Mouse (Mus musculus) macrophage (primary cell): Measurements from ENCODE around the gene Foxn4. TPM values are rescaled to one million over a fixed set of nuclear protein-coding genes. Genes with fewer than 3 reads are reported as not detected.

Experiments used
- H3K27ac ChIP-seq: fragments of 350-480 bp; formaldehyde crosslinking; 2 replicates; pipeline ENCODE4 v1.9.0; 2021
- H3K36me3 ChIP-seq: fragments of 350-480 bp; formaldehyde crosslinking; 2 replicates; pipeline ENCODE4 v1.9.0; 2021; ENCODE audit errors: inconsistent target
- H3K4me3 ChIP-seq: fragments of 350-480 bp; formaldehyde crosslinking; 2 replicates; pipeline ENCODE4 v1.9.0; 2021; ENCODE audit errors: inconsistent target
- H3K79me2 ChIP-seq: fragments of 350-480 bp; formaldehyde crosslinking; 2 replicates; pipeline ENCODE4 v1.9.0; 2021; ENCODE audit errors: inconsistent target
- WGBS: methylation state at CpG from one replicate; pipeline ENCODE4 v1.1.7; 2026; ENCODE audit warnings: inconsistent platforms; ENCODE audit not compliant: missing documents; 5-methylcytosine and 5-hydroxymethylcytosine counted together
- polyA plus RNA-seq: library from polyadenylated mRNA; stranded (reverse); fragments of 250-400 nt; gene quantifications from 3 replicates; pipeline ENCODE4 v1.2.4, GENCODE M21; 2018; ENCODE audit warnings: inconsistent platforms
- total RNA-seq, 78 experiments: library from RNA; depleted of rRNA; stranded (reverse); fragments of 250-400 nt; gene quantifications; 1 replicate in 9 of 78; 2 replicates in 24 of 78; 3 replicates in 43 of 78; 4 replicates in 2 of 78; pipeline ENCODE4 v1.2.4; 2018; ENCODE audit warnings: inconsistent platforms in 56 of 78

Gene Foxn4
- total RNA-seq (2018; cell fraction: chromatin; rRNA removed): not detected
- not detected for total RNA-seq (2018; cell fraction: cytosol; rRNA removed)
- total RNA-seq (2018; cell fraction: nucleus; rRNA removed): not detected
- not detected in 3 replicates for polyA plus RNA-seq

- no peak within 1 kb of the TSS for H3K4me3 ChIP-seq
- H3K79me2 ChIP-seq: no peaks in the 10 kb centered on the region
- H3K36me3 ChIP-seq: no peaks in the 10 kb centered on the region
- WGBS: 4% methylated on average over 53 of the region's 56 CpGs
- no peak within 1 kb of the TSS for H3K27ac ChIP-seq
These were observed at the start of gene Foxn4 for GRCm38 (mm10) chr5:114273693-114274402. Gene Foxn4, minus strand, starts transcription at chr5:114273807.

GRCm38 (mm10) chr5:114323105-114323790, 49.6 kb upstream of the Foxn4 start:
- 10% methylated on average over 25 of the region's 25 CpGs for WGBS
- H3K27ac ChIP-seq: no peak overlapping the region
- H3K79me2 ChIP-seq: no peaks in the 10 kb centered on the region
- no peak overlapping the region for H3K4me3 ChIP-seq
- no peaks in the 10 kb centered on the region for H3K36me3 ChIP-seq

- no peak overlapping the region for H3K4me3 ChIP-seq
- H3K36me3 ChIP-seq: no peaks in the 10 kb centered on the region
- no peaks in the 10 kb centered on the region for H3K79me2 ChIP-seq
- 82% methylated on average over 11 of the region's 11 CpGs for WGBS
- no peak overlapping the region for H3K27ac ChIP-seq
These were observed 36.1 kb upstream of the Foxn4 start for GRCm38 (mm10) chr5:114309680-114310036.

GRCm38 (mm10) chr5:114308765-114309679, 35.4 kb upstream of the Foxn4 start:
- no peak overlapping the region for H3K4me3 ChIP-seq
- 57% methylated on average over 17 of the region's 18 CpGs for WGBS

GRCm38 (mm10) chr5:114306496-114306895, 32.9 kb upstream of the Foxn4 start:
- H3K36me3 ChIP-seq: no peaks in the 10 kb centered on the region
- H3K27ac ChIP-seq: no peak overlapping the region
- no peaks in the 10 kb centered on the region for H3K79me2 ChIP-seq
- no peak overlapping the region for H3K4me3 ChIP-seq
- 48% methylated on average over 5 of the region's 5 CpGs for WGBS

More at GRCm38 (mm10) chr5:114308765-114309679, 35.4 kb upstream of the Foxn4 start:
- Histone ChIP-seq H3K36me3 (no peaks in the 10 kb centered on the region), H3K79me2 (no peaks in the 10 kb centered on the region), H3K27ac (no peak overlapping the region)

DNA sequence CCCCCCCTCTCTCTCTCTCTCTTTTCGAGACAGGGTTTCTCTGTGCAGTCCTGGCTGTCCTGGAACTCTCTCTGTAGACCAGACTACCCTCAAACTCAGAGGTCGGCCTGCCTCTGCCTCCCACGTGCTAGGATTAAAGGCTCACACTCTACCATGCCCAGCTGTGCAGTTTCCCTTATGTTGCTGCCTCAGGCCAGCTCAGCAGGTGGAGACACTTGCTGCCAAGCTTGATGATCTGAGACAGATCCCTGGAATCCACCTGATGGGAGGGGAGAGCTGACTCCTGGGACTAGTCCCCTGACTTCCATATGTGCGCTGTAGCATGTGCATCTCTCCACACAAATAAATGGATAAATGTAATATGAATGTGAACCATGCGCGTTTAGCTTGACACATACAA, 29.6 kb upstream of the Foxn4 start:
- no peaks in the 10 kb centered on the region for H3K79me2 ChIP-seq
- H3K27ac ChIP-seq: no peak overlapping the region
- H3K4me3 ChIP-seq: no peak overlapping the region
- H3K36me3 ChIP-seq: no peaks in the 10 kb centered on the region
- 81% methylated on average over 5 of the region's 6 CpGs for WGBS

GRCm38 (mm10) chr5:114299883-114300610, 26.4 kb upstream of the Foxn4 start:
- Histone ChIP-seq H3K79me2 (no peaks in the 10 kb centered on the region), H3K27ac (no peak overlapping the region), H3K4me3 (no peak overlapping the region), H3K36me3 (no peaks in the 10 kb centered on the region)
- 78% methylated on average over 23 of the region's 24 CpGs for WGBS

DNA sequence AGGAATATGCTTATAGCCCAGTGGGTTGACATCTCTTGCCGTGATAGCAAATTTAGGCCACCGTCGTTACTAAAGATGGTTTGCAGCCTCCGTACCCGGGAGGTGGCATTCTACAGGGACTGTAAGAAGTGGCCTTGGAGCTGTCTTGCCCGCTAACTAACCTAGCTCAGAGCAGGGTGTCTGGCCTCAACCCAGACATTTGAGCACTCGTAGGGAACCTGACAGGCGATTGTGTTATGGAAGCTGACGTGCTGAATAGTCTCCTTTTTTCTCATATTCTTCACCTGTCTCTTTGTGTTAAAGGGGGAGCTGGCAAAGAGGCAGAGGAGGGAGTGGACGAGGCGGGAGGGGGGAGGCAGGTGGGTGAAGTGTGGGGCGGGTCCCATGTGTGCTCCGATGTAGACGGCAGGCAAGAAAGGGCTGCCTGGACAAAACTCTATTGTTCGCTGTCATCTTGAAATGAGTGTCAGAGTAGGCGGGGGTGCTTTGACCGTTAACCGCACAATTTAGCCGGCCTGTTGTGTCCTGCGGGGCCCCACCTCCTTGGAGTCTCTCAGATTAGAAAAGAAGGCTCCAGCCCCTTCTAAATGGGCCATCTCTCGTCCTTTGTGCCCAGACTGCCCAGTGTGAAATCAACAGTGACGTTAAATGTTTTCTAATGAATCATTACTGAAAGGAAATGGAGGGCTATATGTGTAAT, 25.7 kb upstream of the Foxn4 start:
- Histone ChIP-seq H3K27ac (no peak overlapping the region), H3K4me3 (no peak overlapping the region), H3K79me2 (no peaks in the 10 kb centered on the region), H3K36me3 (no peaks in the 10 kb centered on the region)
- WGBS: 90% methylated on average over 22 of the region's 22 CpGs

- H3K4me3 ChIP-seq: no peak overlapping the region
- no peaks in the 10 kb centered on the region for H3K36me3 ChIP-seq
- no peak overlapping the region for H3K27ac ChIP-seq
- WGBS: 69% methylated on average over 18 of the region's 18 CpGs
- no peaks in the 10 kb centered on the region for H3K79me2 ChIP-seq
These were observed 24.7 kb upstream of the Foxn4 start for GRCm38 (mm10) chr5:114298212-114298894.

DNA sequence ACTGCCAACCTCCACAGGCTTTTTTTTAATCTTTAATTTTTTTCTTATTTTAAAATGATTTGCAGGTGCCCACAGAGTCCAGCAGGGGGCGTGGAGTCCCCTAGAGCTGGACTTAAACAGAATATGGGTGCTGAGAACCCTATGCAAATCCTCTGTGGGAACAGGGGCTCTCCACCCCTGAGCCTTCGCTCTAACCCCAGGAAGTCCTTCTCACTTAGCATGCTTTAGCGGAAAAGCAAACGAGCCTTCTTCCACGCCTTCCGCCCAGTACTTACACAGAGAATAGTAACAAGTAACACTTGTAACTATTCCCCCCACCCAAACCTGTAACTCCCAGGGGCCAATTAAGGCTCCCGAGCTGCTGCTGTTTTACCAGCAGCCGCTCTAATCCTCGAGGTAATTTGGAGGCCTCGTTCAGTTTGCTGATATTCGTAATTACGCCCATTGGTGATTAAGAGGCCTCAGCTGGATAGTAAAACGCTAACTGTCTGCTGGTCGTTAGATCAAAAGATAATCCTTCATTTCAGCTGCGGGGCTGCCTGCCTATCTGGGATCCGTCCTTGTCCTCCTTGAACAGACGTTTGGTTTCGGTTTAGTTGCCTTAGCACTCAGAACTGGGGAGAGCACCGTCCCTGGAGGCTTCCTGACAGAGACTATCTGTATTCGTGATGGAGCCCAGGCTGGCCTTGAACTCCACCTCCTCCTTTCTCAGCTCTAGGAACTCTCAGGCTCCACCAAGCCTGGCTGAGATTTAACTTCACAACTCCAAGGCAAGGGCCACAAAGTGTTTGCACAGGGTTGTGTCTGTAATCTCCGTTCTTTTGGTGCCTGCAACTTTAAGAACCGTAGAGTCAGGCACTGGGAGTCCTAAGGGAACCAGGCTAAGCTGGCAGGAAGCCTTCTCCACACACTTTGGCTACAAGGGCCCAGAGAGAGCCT, 23.4 kb upstream of the Foxn4 start:
- no peaks in the 10 kb centered on the region for H3K79me2 ChIP-seq
- H3K27ac ChIP-seq: no peak overlapping the region
- 72% methylated on average over 22 of the region's 22 CpGs for WGBS
- H3K36me3 ChIP-seq: no peaks in the 10 kb centered on the region
- H3K4me3 ChIP-seq: no peak overlapping the region

- WGBS: 83% methylated on average over 3 of the region's 3 CpGs
- no peaks in the 10 kb centered on the region for H3K79me2 ChIP-seq
- H3K27ac ChIP-seq: no peak overlapping the region
- H3K4me3 ChIP-seq: no peak overlapping the region
- no peaks in the 10 kb centered on the region for H3K36me3 ChIP-seq
These were observed 16.4 kb upstream of the Foxn4 start for GRCm38 (mm10) chr5:114290004-114290403.

DNA sequence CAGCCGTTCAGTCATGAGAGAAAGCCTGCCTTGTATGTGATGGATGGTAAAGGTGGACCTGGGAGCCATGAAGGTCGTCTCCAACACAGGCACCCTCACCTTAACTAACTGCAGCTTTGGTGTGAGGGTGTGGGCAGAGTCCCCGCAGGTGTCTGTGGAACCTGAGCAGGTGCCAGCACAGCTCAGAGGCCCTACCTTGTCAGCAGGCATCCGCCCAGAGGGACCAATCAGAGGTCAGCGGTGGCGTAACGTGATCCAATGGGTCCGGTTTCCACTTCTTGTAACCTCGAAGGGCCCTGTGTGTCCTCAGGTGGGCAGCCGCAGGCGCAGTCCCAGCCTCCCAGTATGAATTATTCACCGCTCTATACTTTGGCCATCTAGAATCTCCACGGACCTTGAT, 15.3 kb upstream of the Foxn4 start, which contains the start of gene Myo1h:
Myo1h (plus strand) TSS at position 293 of the 400 bp plus-strand sequence.
- WGBS: 51% methylated on average over 13 of the region's 13 CpGs
- no peak within 1 kb of the TSS for H3K4me3 ChIP-seq
- H3K79me2 ChIP-seq: no peaks in the 10 kb centered on the region
- no peak within 1 kb of the TSS for H3K27ac ChIP-seq
- H3K36me3 ChIP-seq: no peaks in the 10 kb centered on the region
